Mouse (Mus musculus) hindbrain, embryonic 12.5 days (tissue): ENCODE measurements at regions not wholly inside any gene's neighbourhood (a gene's known extent, or its start where the extent isn't known, plus 50 kb on each side); places are given as distances from the start of the nearest gene placed in this dataset.

ENCODE experiments used
- ATAC-seq: fragments of 200-750 bp; cut with Nextera tagmentation; 2 replicates; pipeline ENCODE4 v1.8.0; 2017; ENCODE audit warnings: moderate TSS enrichment; ENCODE audit not compliant: low FRiP score
- H3K27ac ChIP-seq: fragments of 300-500 bp; sonication (generic); 2 replicates; pipeline ENCODE4 v1.5.1; 2016; ENCODE audit warnings: mild to moderate bottlenecking
- H3K27me3 ChIP-seq: fragments of 300-500 bp; sonication (generic); 2 replicates; pipeline ENCODE4 v1.6.1; 2016; ENCODE audit warnings: mild to moderate bottlenecking
- H3K36me3 ChIP-seq: fragments of 300-500 bp; sonication (generic); 2 replicates; pipeline ENCODE4 v1.6.1; 2016; ENCODE audit warnings: mild to moderate bottlenecking
- H3K4me1 ChIP-seq: fragments of 300-500 bp; sonication (generic); 2 replicates; pipeline ENCODE4 v1.6.1; 2016
- H3K4me2 ChIP-seq: fragments of 300-500 bp; sonication (generic); replicated peaks from 2 replicates; pipeline ENCODE4 v1.6.1; 2016; ENCODE audit warnings: mild to moderate bottlenecking
- H3K4me3 ChIP-seq: fragments of 300-500 bp; sonication (generic); 2 replicates; pipeline ENCODE4 v1.5.1; 2016; ENCODE audit warnings: mild to moderate bottlenecking
- H3K9ac ChIP-seq: fragments of 300-500 bp; sonication (generic); 2 replicates; pipeline ENCODE4 v1.6.1; 2016; ENCODE audit warnings: mild to moderate bottlenecking, moderate library complexity
- H3K9me3 ChIP-seq: fragments of 300-500 bp; sonication (generic); replicated peaks from 2 replicates; pipeline ENCODE4 v1.6.1; 2016; ENCODE audit warnings: mild to moderate bottlenecking
- WGBS: fragments of 180-500 bp; shearing (Covaris S2); methylation state at CpG from one replicate; pipeline ENCODE4 v1.1.7; 2016; 5-methylcytosine and 5-hydroxymethylcytosine counted together

- H3K27me3 ChIP-seq, result no peaks in the 10 kb centered on the region
- no peak overlapping the region for H3K9ac ChIP-seq
- no peaks in the 10 kb centered on the region for H3K36me3 ChIP-seq
- no peaks in the 10 kb centered on the region for H3K4me1 ChIP-seq
- no peaks in the 10 kb centered on the region for H3K9me3 ChIP-seq
- no peak overlapping the region for H3K4me2 ChIP-seq
- WGBS, result 90% methylated on average over 5 of the region's 5 CpGs
- no peak overlapping the region for H3K4me3 ChIP-seq
- H3K27ac ChIP-seq, result no peak overlapping the region
- no peak for ATAC-seq
These were observed 137.6 kb upstream of the Sp4 start for GRCm38 (mm10) chr12:118438882-118439281.

GRCm38 (mm10) chr12:118432703-118433102, 131.5 kb upstream of the Sp4 start:
- no peak overlapping the region for H3K4me3 ChIP-seq
- H3K36me3 ChIP-seq, result no peaks in the 10 kb centered on the region
- no peaks in the 10 kb centered on the region for H3K27me3 ChIP-seq
- no peak overlapping the region for H3K27ac ChIP-seq
- no peak overlapping the region for H3K4me2 ChIP-seq
- 79% methylated on average over 4 of the region's 4 CpGs for WGBS
- no peak overlapping the region for H3K9ac ChIP-seq
- H3K4me1 ChIP-seq, result no peaks in the 10 kb centered on the region
- ATAC-seq, result no peak
- no peaks in the 10 kb centered on the region for H3K9me3 ChIP-seq

- H3K4me3 ChIP-seq, result no peak overlapping the region
- no peak for ATAC-seq
- H3K27me3 ChIP-seq, result no peaks in the 10 kb centered on the region
- no peak overlapping the region for H3K4me2 ChIP-seq
- H3K9ac ChIP-seq, result no peak overlapping the region
- no peaks in the 10 kb centered on the region for H3K36me3 ChIP-seq
- H3K27ac ChIP-seq, result no peak overlapping the region
- H3K9me3 ChIP-seq, result no peaks in the 10 kb centered on the region
- no peaks in the 10 kb centered on the region for H3K4me1 ChIP-seq
- WGBS, result 79% methylated on average over 5 of the region's 5 CpGs
These were observed 127.1 kb upstream of the Sp4 start for GRCm38 (mm10) chr12:118428384-118428783.

- ATAC-seq, result no peak
- 81% methylated on average over 1 of the region's 1 CpGs for WGBS
- H3K36me3 ChIP-seq, result no peaks in the 10 kb centered on the region
- no peak overlapping the region for H3K27ac ChIP-seq
- H3K4me1 ChIP-seq, result no peaks in the 10 kb centered on the region
- no peaks in the 10 kb centered on the region for H3K27me3 ChIP-seq
- H3K9ac ChIP-seq, result no peak overlapping the region
- H3K9me3 ChIP-seq, result no peaks in the 10 kb centered on the region
- H3K4me3 ChIP-seq, result no peak overlapping the region
- no peak overlapping the region for H3K4me2 ChIP-seq
These were observed 114.7 kb upstream of the Sp4 start for GRCm38 (mm10) chr12:118415956-118416355.

- no peak overlapping the region for H3K4me3 ChIP-seq
- no peaks in the 10 kb centered on the region for H3K9me3 ChIP-seq
- H3K4me2 ChIP-seq, result no peak overlapping the region
- H3K4me1 ChIP-seq, result no peaks in the 10 kb centered on the region
- H3K27me3 ChIP-seq, result no peaks in the 10 kb centered on the region
- no peak for ATAC-seq
- H3K36me3 ChIP-seq, result no peaks in the 10 kb centered on the region
- H3K9ac ChIP-seq, result no peak overlapping the region
- WGBS, result 63% methylated on average over 7 of the region's 7 CpGs
- H3K27ac ChIP-seq, result no peak overlapping the region
These were observed 110.7 kb upstream of the Sp4 start for GRCm38 (mm10) chr12:118411767-118412430.

- Histone ChIP-seq H3K4me2 (no peak overlapping the region), H3K9ac (no peak overlapping the region), H3K4me3 (no peak overlapping the region), H3K9me3 (no peaks in the 10 kb centered on the region), H3K27ac (no peak overlapping the region), H3K27me3 (no peaks in the 10 kb centered on the region), H3K36me3 (no peaks in the 10 kb centered on the region), H3K4me1 (no peaks in the 10 kb centered on the region)
- ATAC-seq, result no peak
These were observed 109.7 kb upstream of the Sp4 start for GRCm38 (mm10) chr12:118410917-118411316.

- Histone ChIP-seq H3K36me3 (no peaks in the 10 kb centered on the region), H3K4me3 (no peak overlapping the region), H3K9me3 (no peaks in the 10 kb centered on the region), H3K9ac (no peak overlapping the region), H3K4me1 (peaks cover 3% of the 10 kb centered on the region; the same call in 1 of the 2 replicates), H3K4me2 (no peak overlapping the region), H3K27me3 (no peaks in the 10 kb centered on the region), H3K27ac (no peak overlapping the region)
- no peak for ATAC-seq
These were observed 103.9 kb upstream of the Sp4 start for GRCm38 (mm10) chr12:118405135-118405534.

- Histone ChIP-seq H3K9me3 (no peaks in the 10 kb centered on the region), H3K9ac (no peak overlapping the region), H3K4me1 (peaks cover 3% of the 10 kb centered on the region; the same call in 1 of the 2 replicates), H3K27ac (no peak overlapping the region), H3K4me2 (no peak overlapping the region), H3K27me3 (no peaks in the 10 kb centered on the region), H3K4me3 (no peak overlapping the region), H3K36me3 (no peaks in the 10 kb centered on the region)
- 57% methylated on average over 5 of the region's 5 CpGs for WGBS
- no peak for ATAC-seq
These were observed 102.9 kb upstream of the Sp4 start for GRCm38 (mm10) chr12:118404171-118404570.

- Histone ChIP-seq H3K36me3 (no peaks in the 10 kb centered on the region), H3K4me1 (peaks cover 3% of the 10 kb centered on the region; the same call in 1 of the 2 replicates), H3K27ac (no peak overlapping the region), H3K9me3 (no peaks in the 10 kb centered on the region), H3K27me3 (no peaks in the 10 kb centered on the region), H3K9ac (no peak overlapping the region), H3K4me3 (no peak overlapping the region), H3K4me2 (no peak overlapping the region)
- WGBS, result 74% methylated on average over 4 of the region's 4 CpGs
- ATAC-seq, result no peak
These were observed 102.4 kb upstream of the Sp4 start for GRCm38 (mm10) chr12:118403519-118404087.

GRCm38 (mm10) chr12:118401377-118401776, 100.1 kb upstream of the Sp4 start:
- H3K4me2 ChIP-seq, result no peak overlapping the region
- no peak overlapping the region for H3K9ac ChIP-seq
- no peaks in the 10 kb centered on the region for H3K9me3 ChIP-seq
- no peaks in the 10 kb centered on the region for H3K36me3 ChIP-seq
- H3K27ac ChIP-seq, result no peak overlapping the region
- peaks cover 3% of the 10 kb centered on the region; the same call in 1 of the 2 replicates for H3K4me1 ChIP-seq
- no peak for ATAC-seq
- no peak overlapping the region for H3K4me3 ChIP-seq
- no peaks in the 10 kb centered on the region for H3K27me3 ChIP-seq

- no peak for ATAC-seq
- Histone ChIP-seq H3K9ac (no peak overlapping the region), H3K27me3 (no peaks in the 10 kb centered on the region), H3K4me1 (no peaks in the 10 kb centered on the region), H3K4me2 (no peak overlapping the region), H3K27ac (no peak overlapping the region), H3K36me3 (no peaks in the 10 kb centered on the region), H3K4me3 (no peak overlapping the region), H3K9me3 (no peaks in the 10 kb centered on the region)
These were observed 90.4 kb upstream of the Sp4 start for GRCm38 (mm10) chr12:118391654-118392053.

- H3K27me3 ChIP-seq, result no peaks in the 10 kb centered on the region
- no peaks in the 10 kb centered on the region for H3K9me3 ChIP-seq
- no peak overlapping the region for H3K4me2 ChIP-seq
- 88% methylated on average over 3 of the region's 3 CpGs for WGBS
- no peaks in the 10 kb centered on the region for H3K36me3 ChIP-seq
- H3K4me1 ChIP-seq, result no peaks in the 10 kb centered on the region
- no peak for ATAC-seq
- H3K9ac ChIP-seq, result no peak overlapping the region
- no peak overlapping the region for H3K4me3 ChIP-seq
- H3K27ac ChIP-seq, result no peak overlapping the region
These were observed 79.8 kb upstream of the Sp4 start for GRCm38 (mm10) chr12:118381013-118381412.

- Histone ChIP-seq H3K9ac (no peak overlapping the region), H3K4me2 (no peak overlapping the region), H3K27me3 (no peaks in the 10 kb centered on the region), H3K27ac (no peak overlapping the region), H3K36me3 (no peaks in the 10 kb centered on the region), H3K9me3 (no peaks in the 10 kb centered on the region), H3K4me1 (no peaks in the 10 kb centered on the region), H3K4me3 (no peak overlapping the region)
- no peak for ATAC-seq
- 79% methylated on average over 5 of the region's 5 CpGs for WGBS
These were observed 76.7 kb upstream of the Sp4 start for GRCm38 (mm10) chr12:118377898-118378297.
